ENCODE assay signal across 18 mouse cellular contexts in genomic region chr19:5198553-5198952, GRCm38 (mm10).
"Had no signal": no experiment of that assay in that cellular context is flagged by ENCODE, and none has a peak within 500 bp of the region (broad histone marks: within the 10 kb centered on the region; RNA-seq: fewer than 3 reads in every experiment).

No protein-coding gene starts in this region.

- H3K9ac ChIP-seq: liver, embryonic 14.5 days; lung, embryonic 15.5 days; midbrain, embryonic 13.5 days; midbrain, embryonic 15.5 days; neural tube, embryonic 13.5 days; stomach, embryonic 15.5 days had no signal

- H3K36me3 ChIP-seq: lung, embryonic 15.5 days; midbrain, embryonic 13.5 days; midbrain, embryonic 15.5 days; neural tube, embryonic 13.5 days; stomach, embryonic 15.5 days had no signal

- H3K4me3 ChIP-seq: lung, embryonic 15.5 days; midbrain, embryonic 13.5 days; midbrain, embryonic 15.5 days; myocyte; neural tube, embryonic 13.5 days; stomach, embryonic 15.5 days had no signal

- DNase-seq: lung, adult 18-20 months; lung, postnatal 14 days; lung, postnatal 36 days; right cerebral cortex, postnatal 14 days; thymus, adult 2 months; thymus, postnatal 25 days; thymus, postnatal 4 days had no signal

- H3K27ac ChIP-seq: liver, embryonic 14.5 days; lung, embryonic 15.5 days; macrophage; midbrain, embryonic 13.5 days; midbrain, embryonic 15.5 days; neural tube, embryonic 13.5 days; stomach, embryonic 15.5 days; stomach, postnatal 0 days had no signal

- H3K27me3 ChIP-seq: lung, embryonic 15.5 days; midbrain, embryonic 13.5 days; midbrain, embryonic 15.5 days; neural tube, embryonic 13.5 days; stomach, embryonic 15.5 days had no signal

- H3K4me2 ChIP-seq: lung, embryonic 15.5 days; midbrain, embryonic 11.5 days; midbrain, embryonic 13.5 days; midbrain, embryonic 15.5 days; neural tube, embryonic 13.5 days; stomach, embryonic 15.5 days had no signal

- ATAC-seq: lung, postnatal 0 days; midbrain, embryonic 13.5 days; midbrain, embryonic 15.5 days had no signal

- H3K9me3 ChIP-seq: lung, embryonic 15.5 days; midbrain, embryonic 13.5 days; midbrain, embryonic 15.5 days; neural tube, embryonic 13.5 days; stomach, embryonic 15.5 days had no signal

- H3K4me1 ChIP-seq: lung, embryonic 15.5 days; midbrain, embryonic 13.5 days; midbrain, embryonic 15.5 days; neural tube, embryonic 13.5 days; stomach, embryonic 15.5 days had no signal
